Mouse (Mus musculus): ENCODE results near the gene Nfyc. TPM values are rescaled to one million over a fixed set of nuclear protein-coding genes. Genes with fewer than 3 reads are reported as not detected.
A peak's percentile ranks its signal among the peaks of the same experiment; 100 is the strongest.

Gene Nfyc
- polyA plus RNA-seq, 1 experiment from 2014 or later = 95.9 TPM

DNA sequence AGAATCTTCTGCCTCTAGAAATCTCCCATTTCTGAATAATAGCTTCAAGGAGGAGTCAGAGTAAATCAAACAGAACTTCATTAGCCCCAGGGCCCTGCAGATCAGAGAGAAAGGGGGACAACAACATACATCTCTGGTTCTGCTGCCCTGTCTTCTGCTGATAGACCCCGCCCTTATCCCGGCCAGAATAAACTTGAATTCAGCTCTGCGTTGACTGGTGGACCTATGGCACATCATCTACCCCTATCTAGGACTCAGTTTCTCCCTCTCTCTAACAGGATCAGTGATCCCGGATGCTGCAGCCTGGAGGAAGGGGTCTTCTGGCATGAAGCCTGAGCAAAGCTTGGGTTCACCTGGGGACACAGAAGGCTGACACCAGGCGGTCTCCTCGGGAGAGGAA is 100.8 kb downstream of the Nfyc start:
- WGBS = 25% methylated on average over 6 of the region's 6 CpGs
- Histone ChIP-seq H3K27ac (no peak overlapping the region), H3K9me3 (ENCODE audit: control insufficient read depth, low read length) (no peaks in the 10 kb centered on the region), H3K4me2 (replicated peaks) (peak overlapping the region; percentile 95), H3K27me3 (ENCODE audit: control insufficient read depth, insufficient read depth, low read length) (peaks cover 13% of the 10 kb centered on the region), H3K4me3 (replicated peaks; ENCODE audit: low read length) (peak overlapping the region; percentile 42), H3K9ac (peak overlapping the region; percentile 69), H3K4me1 (replicated peaks; ENCODE audit: control insufficient read depth, insufficient read depth, low read length) (peaks cover 6% of the 10 kb centered on the region), H3K36me3 (replicated peaks; ENCODE audit: control insufficient read depth, insufficient read depth) (no peaks in the 10 kb centered on the region)
- no peak for DNase-seq (ENCODE audit: low spot score)
- no peak for ATAC-seq (ENCODE audit: low FRiP score)

GRCm38 (mm10) chr4:120730146-120730545 is 101.2 kb downstream of the Nfyc start:
- 73% methylated on average over 6 of the region's 6 CpGs for WGBS
- no peaks in the 10 kb centered on the region for H3K9me3 ChIP-seq (ENCODE audit: control insufficient read depth, low read length)

DNA sequence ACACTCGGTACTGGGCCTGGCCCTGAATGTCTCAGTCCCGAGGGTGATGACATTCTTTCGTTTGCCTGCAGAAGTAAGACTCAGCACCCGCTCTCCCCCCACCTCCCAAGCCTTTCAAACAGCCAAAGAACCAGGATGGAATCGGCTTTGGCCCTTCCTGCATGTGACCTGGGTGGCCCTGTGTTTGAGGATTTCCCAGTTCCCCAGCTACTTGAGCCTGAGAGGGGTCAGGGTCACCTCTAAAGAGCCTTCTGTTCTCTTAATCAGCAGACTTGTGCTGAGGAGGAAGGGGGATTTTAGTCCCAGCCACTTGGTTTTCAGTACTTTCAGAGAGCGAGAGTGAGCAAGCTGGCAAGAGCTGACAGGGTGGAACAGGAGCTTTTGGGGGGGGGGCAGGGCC is 101.9 kb downstream of the Nfyc start:
- Histone ChIP-seq H3K27ac (no peak overlapping the region), H3K9ac (no peak overlapping the region), H3K4me1 (replicated peaks; ENCODE audit: control insufficient read depth, insufficient read depth, low read length) (peaks cover 6% of the 10 kb centered on the region), H3K27me3 (ENCODE audit: control insufficient read depth, insufficient read depth, low read length) (peaks cover 13% of the 10 kb centered on the region), H3K4me2 (replicated peaks) (no peak overlapping the region), H3K36me3 (replicated peaks; ENCODE audit: control insufficient read depth, insufficient read depth) (no peaks in the 10 kb centered on the region), H3K4me3 (replicated peaks; ENCODE audit: low read length) (no peak overlapping the region), H3K9me3 (ENCODE audit: control insufficient read depth, low read length) (no peaks in the 10 kb centered on the region)
- DNase-seq (ENCODE audit: low spot score) = no peak
- WGBS = 57% methylated on average over 6 of the region's 6 CpGs
- ATAC-seq (ENCODE audit: low FRiP score) = no peak

More at GRCm38 (mm10) chr4:120730146-120730545, 101.2 kb downstream of the Nfyc start:
- Histone ChIP-seq H3K4me2 (replicated peaks) (no peak overlapping the region), H3K9ac (no peak overlapping the region), H3K4me1 (replicated peaks; ENCODE audit: control insufficient read depth, insufficient read depth, low read length) (peaks cover 6% of the 10 kb centered on the region), H3K27me3 (ENCODE audit: control insufficient read depth, insufficient read depth, low read length) (peaks cover 13% of the 10 kb centered on the region), H3K27ac (no peak overlapping the region), H3K4me3 (replicated peaks; ENCODE audit: low read length) (no peak overlapping the region), H3K36me3 (replicated peaks; ENCODE audit: control insufficient read depth, insufficient read depth) (no peaks in the 10 kb centered on the region)
- ATAC-seq (ENCODE audit: low FRiP score) = no peak
- DNase-seq (ENCODE audit: low spot score) = no peak

DNA sequence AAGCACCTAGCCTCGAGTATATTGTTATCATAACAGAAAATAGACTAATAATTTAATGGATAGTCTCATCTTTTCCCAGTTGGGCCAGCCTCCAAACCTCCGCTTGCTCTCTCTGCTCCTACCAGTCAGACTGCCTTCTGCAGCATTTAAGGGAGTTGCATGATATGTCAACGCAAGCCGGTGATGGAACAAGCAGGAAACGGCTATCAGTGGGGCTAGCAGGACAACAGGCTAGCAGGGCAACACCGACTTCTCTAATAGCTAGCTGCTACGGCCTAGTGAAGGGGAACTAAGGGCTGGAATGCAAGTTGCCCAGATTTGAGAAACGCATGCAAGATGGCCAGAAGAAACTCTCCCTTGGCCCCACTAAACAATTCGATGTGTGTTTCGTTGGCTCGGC is 103.5 kb downstream of the Nfyc start:
- Histone ChIP-seq H3K27ac (no peak overlapping the region), H3K36me3 (replicated peaks; ENCODE audit: control insufficient read depth, insufficient read depth) (no peaks in the 10 kb centered on the region), H3K4me1 (replicated peaks; ENCODE audit: control insufficient read depth, insufficient read depth, low read length) (peaks cover 6% of the 10 kb centered on the region), H3K4me2 (replicated peaks) (no peak overlapping the region), H3K9me3 (ENCODE audit: control insufficient read depth, low read length) (no peaks in the 10 kb centered on the region), H3K4me3 (replicated peaks; ENCODE audit: low read length) (no peak overlapping the region), H3K27me3 (ENCODE audit: control insufficient read depth, insufficient read depth, low read length) (peaks cover 12% of the 10 kb centered on the region), H3K9ac (no peak overlapping the region)
- 80% methylated on average over 11 of the region's 11 CpGs for WGBS
- ATAC-seq (ENCODE audit: low FRiP score) (no peak), DNase-seq (ENCODE audit: low spot score) (no peak)

GRCm38 (mm10) chr4:120726174-120726573 is 105.2 kb downstream of the Nfyc start:
- Histone ChIP-seq H3K27me3 (ENCODE audit: control insufficient read depth, insufficient read depth, low read length) (peaks cover under 1% of the 10 kb centered on the region; the same call in 1 of the 2 replicates), H3K27ac (no peak overlapping the region), H3K9me3 (ENCODE audit: control insufficient read depth, low read length) (no peaks in the 10 kb centered on the region), H3K4me3 (replicated peaks; ENCODE audit: low read length) (no peak overlapping the region), H3K9ac (no peak overlapping the region), H3K4me2 (replicated peaks) (no peak overlapping the region), H3K4me1 (replicated peaks; ENCODE audit: control insufficient read depth, insufficient read depth, low read length) (peaks cover 6% of the 10 kb centered on the region), H3K36me3 (replicated peaks; ENCODE audit: control insufficient read depth, insufficient read depth) (no peaks in the 10 kb centered on the region)
- ATAC-seq (ENCODE audit: low FRiP score) = no peak
- DNase-seq (ENCODE audit: low spot score) = no peak
- WGBS = 59% methylated on average over 4 of the region's 4 CpGs

GRCm38 (mm10) chr4:120725516-120726090 is 105.8 kb downstream of the Nfyc start:
- Histone ChIP-seq H3K36me3 (replicated peaks; ENCODE audit: control insufficient read depth, insufficient read depth) (no peaks in the 10 kb centered on the region), H3K27me3 (ENCODE audit: control insufficient read depth, insufficient read depth, low read length) (no peaks in the 10 kb centered on the region), H3K4me3 (replicated peaks; ENCODE audit: low read length) (no peak overlapping the region), H3K27ac (no peak overlapping the region), H3K4me2 (replicated peaks) (no peak overlapping the region), H3K9ac (no peak overlapping the region), H3K4me1 (replicated peaks; ENCODE audit: control insufficient read depth, insufficient read depth, low read length) (peaks cover 2% of the 10 kb centered on the region; the same call in 1 of the 2 replicates), H3K9me3 (ENCODE audit: control insufficient read depth, low read length) (no peaks in the 10 kb centered on the region)
- WGBS = 32% methylated on average over 5 of the region's 5 CpGs
- ATAC-seq (ENCODE audit: low FRiP score) (no peak), DNase-seq (ENCODE audit: low spot score) (no peak)

DNA sequence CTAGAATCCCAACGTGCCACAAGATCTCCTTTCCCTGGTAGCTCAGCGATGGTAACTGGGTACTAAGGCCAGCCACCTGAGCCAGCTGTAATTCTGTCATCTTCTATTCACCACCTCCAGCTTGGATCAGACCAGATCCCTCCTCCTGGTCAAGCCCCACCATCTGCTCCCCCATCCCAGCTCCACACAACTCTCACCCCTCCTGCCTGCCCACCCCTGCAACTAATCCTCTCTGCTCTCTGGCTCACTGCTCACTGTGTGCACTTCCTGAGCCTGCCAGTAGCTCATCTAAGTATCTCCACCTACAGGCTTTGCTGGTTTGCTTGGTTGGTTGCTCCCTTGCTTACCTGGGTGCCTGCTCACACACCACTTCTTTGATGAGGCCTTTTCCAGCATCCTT is 109.8 kb downstream of the Nfyc start:
- ATAC-seq (ENCODE audit: low FRiP score) = no peak
- Histone ChIP-seq H3K36me3 (replicated peaks; ENCODE audit: control insufficient read depth, insufficient read depth) (no peaks in the 10 kb centered on the region), H3K9me3 (ENCODE audit: control insufficient read depth, low read length) (no peaks in the 10 kb centered on the region), H3K27ac (no peak overlapping the region), H3K27me3 (ENCODE audit: control insufficient read depth, insufficient read depth, low read length) (peaks cover 4% of the 10 kb centered on the region; the same call in 1 of the 2 replicates), H3K9ac (no peak overlapping the region), H3K4me3 (replicated peaks; ENCODE audit: low read length) (no peak overlapping the region), H3K4me2 (replicated peaks) (no peak overlapping the region), H3K4me1 (replicated peaks; ENCODE audit: control insufficient read depth, insufficient read depth, low read length) (peaks cover 4% of the 10 kb centered on the region; the same call in 1 of the 2 replicates)
- no peak for DNase-seq (ENCODE audit: low spot score)
- WGBS = 78% methylated on average over 2 of the region's 2 CpGs

DNA sequence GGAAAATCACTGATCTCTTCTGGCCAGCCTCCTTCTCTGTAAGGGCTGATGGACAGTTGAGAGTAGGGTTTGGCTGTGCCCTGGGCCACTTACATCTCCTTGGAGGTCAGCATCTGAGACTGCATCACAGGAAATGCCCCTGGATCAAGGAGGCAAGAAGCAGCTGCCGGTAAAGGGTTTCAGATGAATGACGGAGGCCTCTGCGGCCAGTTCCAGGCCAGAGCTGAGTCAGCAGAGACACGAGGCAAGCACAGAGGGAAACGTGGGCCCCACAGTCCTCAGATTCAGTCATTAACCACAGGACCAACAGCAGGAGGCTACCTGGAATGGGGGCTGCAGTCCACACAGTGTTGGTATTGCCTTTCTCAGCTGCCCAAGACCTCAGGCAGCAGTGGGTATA is 112.2 kb downstream of the Nfyc start:
- Histone ChIP-seq H3K27me3 (ENCODE audit: control insufficient read depth, insufficient read depth, low read length) (peaks cover 4% of the 10 kb centered on the region; the same call in 1 of the 2 replicates), H3K9me3 (ENCODE audit: control insufficient read depth, low read length) (no peaks in the 10 kb centered on the region), H3K9ac (no peak overlapping the region), H3K27ac (no peak overlapping the region), H3K36me3 (replicated peaks; ENCODE audit: control insufficient read depth, insufficient read depth) (no peaks in the 10 kb centered on the region), H3K4me3 (replicated peaks; ENCODE audit: low read length) (no peak overlapping the region), H3K4me1 (replicated peaks; ENCODE audit: control insufficient read depth, insufficient read depth, low read length) (peaks cover 18% of the 10 kb centered on the region), H3K4me2 (replicated peaks) (no peak overlapping the region)
- ATAC-seq (ENCODE audit: low FRiP score) (no peak), DNase-seq (ENCODE audit: low spot score) (no peak)
- 59% methylated on average over 5 of the region's 5 CpGs for WGBS

DNA sequence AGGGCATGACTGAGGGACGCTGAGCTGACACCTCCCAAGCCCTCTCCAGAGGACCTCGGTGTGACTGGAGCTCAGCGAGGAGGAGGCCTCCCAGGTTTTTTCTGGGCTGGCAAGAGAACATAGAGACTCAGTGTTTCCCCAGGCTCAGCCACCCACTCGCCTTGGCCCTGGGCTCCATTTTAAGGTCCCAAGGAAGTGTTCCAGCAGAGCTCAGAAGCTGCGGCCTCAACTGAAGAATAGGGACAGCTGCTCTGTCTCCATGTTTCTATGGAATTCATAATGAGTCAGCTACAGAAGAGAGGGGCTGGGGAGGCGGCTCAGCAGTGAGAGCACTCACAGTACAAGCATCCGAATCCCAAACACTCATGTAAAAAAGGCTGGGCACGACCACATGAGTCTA is 113.8 kb downstream of the Nfyc start:
- H3K4me2 ChIP-seq (replicated peaks) = no peak overlapping the region
- peaks cover 4% of the 10 kb centered on the region; the same call in 1 of the 2 replicates for H3K27me3 ChIP-seq (ENCODE audit: control insufficient read depth, insufficient read depth, low read length)
- no peak overlapping the region for H3K9ac ChIP-seq
- WGBS = 67% methylated on average over 8 of the region's 8 CpGs
- no peak overlapping the region for H3K4me3 ChIP-seq (replicated peaks; ENCODE audit: low read length)
- DNase-seq (ENCODE audit: low spot score) = no peak
- no peaks in the 10 kb centered on the region for H3K36me3 ChIP-seq (replicated peaks; ENCODE audit: control insufficient read depth, insufficient read depth)
- H3K9me3 ChIP-seq (ENCODE audit: control insufficient read depth, low read length) = no peaks in the 10 kb centered on the region
- H3K27ac ChIP-seq = no peak overlapping the region
- no peak for ATAC-seq (ENCODE audit: low FRiP score)
- H3K4me1 ChIP-seq (replicated peaks; ENCODE audit: control insufficient read depth, insufficient read depth, low read length) = peaks cover 24% of the 10 kb centered on the region

- 23% methylated on average over 12 of the region's 12 CpGs for WGBS
- H3K36me3 ChIP-seq (replicated peaks; ENCODE audit: control insufficient read depth, insufficient read depth) = no peaks in the 10 kb centered on the region
- no peaks in the 10 kb centered on the region for H3K9me3 ChIP-seq (ENCODE audit: control insufficient read depth, low read length)
- H3K27me3 ChIP-seq (ENCODE audit: control insufficient read depth, insufficient read depth, low read length) = peaks cover 4% of the 10 kb centered on the region; the same call in 1 of the 2 replicates
- 0 out of 2 replicates have a peak overlapping the region, but pooled peaks have one; percentile 31 for H3K9ac ChIP-seq
- H3K4me3 ChIP-seq (replicated peaks; ENCODE audit: low read length) = peak overlapping the region; percentile 25
- ATAC-seq (ENCODE audit: low FRiP score) (no peak), DNase-seq (ENCODE audit: low spot score) (no peak)
- peaks cover 24% of the 10 kb centered on the region for H3K4me1 ChIP-seq (replicated peaks; ENCODE audit: control insufficient read depth, insufficient read depth, low read length)
- H3K4me2 ChIP-seq (replicated peaks) = peak overlapping the region; percentile 57
- H3K27ac ChIP-seq = no peak overlapping the region
Observed at GRCm38 (mm10) chr4:120716765-120717164, 114.6 kb downstream of the Nfyc start.

Data from hindbrain, embryonic 14.5 days (tissue).